Mouse (Mus musculus): ENCODE data around the gene Cdkn2d. TPM values are rescaled to one million over a fixed set of nuclear protein-coding genes. Genes with fewer than 3 reads are reported as not detected.
A peak's percentile ranks its signal among the peaks of the same experiment; 100 is the strongest.
"Not testable (repeated sequence)": the region's sequence is repeated elsewhere in the genome, so short reads cannot be mapped to it uniquely, and the experiment has no call there.

Cdkn2d gene
- polyA plus RNA-seq, 1 experiment from 2014 or later, result 43.7 TPM

- no peak for DNase-seq (ENCODE audit: low spot score)
- Histone ChIP-seq H3K27ac (ENCODE audit: low read depth) (no peak overlapping the region; the same call in 1 of the 2 replicates), H3K36me3 (ENCODE audit: control insufficient read depth, insufficient read depth, low read length) (peaks cover 37% of the 10 kb centered on the region), H3K4me1 (replicated peaks; ENCODE audit: control insufficient read depth, insufficient read depth, low read length) (peaks cover 9% of the 10 kb centered on the region; the same call in 1 of the 2 replicates), H3K9me3 (ENCODE audit: control insufficient read depth, low read length) (no peaks in the 10 kb centered on the region), H3K27me3 (replicated peaks; ENCODE audit: control insufficient read depth, insufficient read depth, low read length) (no peaks in the 10 kb centered on the region), H3K9ac (ENCODE audit: low read length) (peak overlapping the region; percentile 87), H3K4me2 (ENCODE audit: low read length) (peak overlapping the region; percentile 82), H3K4me3 (ENCODE audit: low read depth, low read length) (peak overlapping the region; percentile 95)
- 0 out of 2 replicates have a peak, but pooled peaks have one; percentile 20 for ATAC-seq (replicated peaks; ENCODE audit: low FRiP score, low TSS enrichment, low read depth)
- 5% methylated on average over 11 of the region's 11 CpGs for WGBS
Measured at GRCm38 (mm10) chr9:21265611-21266010, 25.6 kb downstream of the Cdkn2d start.

DNA sequence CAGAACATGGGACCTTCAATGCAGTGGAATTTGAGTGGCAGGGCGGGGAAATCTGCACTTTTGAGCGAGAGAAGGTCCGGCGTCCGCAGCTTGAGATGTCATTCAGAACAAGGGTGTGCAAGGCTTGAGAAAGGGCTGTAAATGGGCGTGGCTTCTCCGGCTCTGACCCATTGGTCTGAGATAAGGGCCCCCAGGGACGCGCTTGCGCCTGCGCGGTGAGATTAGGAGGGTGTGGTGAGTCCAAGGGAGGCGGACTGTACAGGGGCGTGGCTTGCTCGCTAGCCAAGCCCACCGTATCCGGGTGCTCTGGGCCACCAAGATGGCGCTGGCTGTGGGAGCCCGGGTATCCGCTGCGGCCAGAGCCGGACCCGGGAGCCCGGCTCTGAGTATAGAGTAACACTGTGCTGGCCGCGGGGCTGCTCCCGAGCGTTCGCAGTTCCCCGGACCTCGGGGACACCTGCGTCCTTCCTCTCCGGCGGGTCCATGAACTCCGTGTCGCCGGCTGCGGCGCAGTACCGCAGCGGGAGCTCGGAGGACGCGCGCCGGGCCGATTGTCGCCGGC lies 26.1 kb downstream of the Cdkn2d start, which contains the start of gene Atg4d:
Gene Atg4d, plus strand, starts transcription at position 294 of the 562 bp plus-strand sequence.
- H3K27ac ChIP-seq (ENCODE audit: low read depth), result peak within 1 kb of the TSS; percentile 44
- H3K9me3 ChIP-seq (ENCODE audit: control insufficient read depth, low read length), result no peaks in the 10 kb centered on the region
- peak; percentile 95 for ATAC-seq (replicated peaks; ENCODE audit: low FRiP score, low TSS enrichment, low read depth)
- peaks cover 32% of the 10 kb centered on the region for H3K36me3 ChIP-seq (ENCODE audit: control insufficient read depth, insufficient read depth, low read length)
- H3K27me3 ChIP-seq (replicated peaks; ENCODE audit: control insufficient read depth, insufficient read depth, low read length), result no peaks in the 10 kb centered on the region
- H3K4me2 ChIP-seq (ENCODE audit: low read length), result peak within 1 kb of the TSS; percentile 82
- peaks cover 9% of the 10 kb centered on the region; the same call in 1 of the 2 replicates for H3K4me1 ChIP-seq (replicated peaks; ENCODE audit: control insufficient read depth, insufficient read depth, low read length)
- H3K9ac ChIP-seq (ENCODE audit: low read length), result peak within 1 kb of the TSS; percentile 87
- DNase-seq (ENCODE audit: low spot score), result peak; percentile 94
- H3K4me3 ChIP-seq (ENCODE audit: low read depth, low read length), result peak within 1 kb of the TSS; percentile 95
- under 1% methylated on average over 49 of the region's 49 CpGs for WGBS

GRCm38 (mm10) chr9:21264272-21264999 lies 26.8 kb downstream of the Cdkn2d start:
- Histone ChIP-seq H3K36me3 (ENCODE audit: control insufficient read depth, insufficient read depth, low read length) (peaks cover 25% of the 10 kb centered on the region), H3K4me3 (ENCODE audit: low read depth, low read length) (peak overlapping the region; percentile 95), H3K4me1 (replicated peaks; ENCODE audit: control insufficient read depth, insufficient read depth, low read length) (peaks cover 9% of the 10 kb centered on the region; the same call in 1 of the 2 replicates), H3K4me2 (ENCODE audit: low read length) (peak overlapping the region; percentile 82), H3K27ac (ENCODE audit: low read depth) (peak overlapping the region; percentile 44), H3K9me3 (ENCODE audit: control insufficient read depth, low read length) (no peaks in the 10 kb centered on the region), H3K9ac (ENCODE audit: low read length) (peak overlapping the region; percentile 27; the same call in 1 of the 2 replicates), H3K27me3 (replicated peaks; ENCODE audit: control insufficient read depth, insufficient read depth, low read length) (no peaks in the 10 kb centered on the region)
- WGBS, result 19% methylated on average over 17 of the region's 17 CpGs
- ATAC-seq (replicated peaks; ENCODE audit: low FRiP score, low TSS enrichment, low read depth), result peak; percentile 30
- DNase-seq (ENCODE audit: low spot score), result no peak

GRCm38 (mm10) chr9:21261831-21262230 lies 29.4 kb downstream of the Cdkn2d start:
- H3K9me3 ChIP-seq (ENCODE audit: control insufficient read depth, low read length), result no peaks in the 10 kb centered on the region
- H3K9ac ChIP-seq (ENCODE audit: low read length), result no peak overlapping the region
- no peak overlapping the region for H3K4me3 ChIP-seq (ENCODE audit: low read depth, low read length)
- no peaks in the 10 kb centered on the region for H3K27me3 ChIP-seq (replicated peaks; ENCODE audit: control insufficient read depth, insufficient read depth, low read length)
- H3K36me3 ChIP-seq (ENCODE audit: control insufficient read depth, insufficient read depth, low read length), result 0 out of 2 replicates have a peak, but pooled peaks cover 2% of the 10 kb centered on the region
- H3K4me1 ChIP-seq (replicated peaks; ENCODE audit: control insufficient read depth, insufficient read depth, low read length), result peaks cover 9% of the 10 kb centered on the region; the same call in 1 of the 2 replicates
- H3K4me2 ChIP-seq (ENCODE audit: low read length), result no peak overlapping the region
- WGBS, result 68% methylated on average over 2 of the region's 2 CpGs
- ATAC-seq (replicated peaks; ENCODE audit: low FRiP score, low TSS enrichment, low read depth), result no peak
- no peak overlapping the region for H3K27ac ChIP-seq (ENCODE audit: low read depth)
- no peak for DNase-seq (ENCODE audit: low spot score)

DNA sequence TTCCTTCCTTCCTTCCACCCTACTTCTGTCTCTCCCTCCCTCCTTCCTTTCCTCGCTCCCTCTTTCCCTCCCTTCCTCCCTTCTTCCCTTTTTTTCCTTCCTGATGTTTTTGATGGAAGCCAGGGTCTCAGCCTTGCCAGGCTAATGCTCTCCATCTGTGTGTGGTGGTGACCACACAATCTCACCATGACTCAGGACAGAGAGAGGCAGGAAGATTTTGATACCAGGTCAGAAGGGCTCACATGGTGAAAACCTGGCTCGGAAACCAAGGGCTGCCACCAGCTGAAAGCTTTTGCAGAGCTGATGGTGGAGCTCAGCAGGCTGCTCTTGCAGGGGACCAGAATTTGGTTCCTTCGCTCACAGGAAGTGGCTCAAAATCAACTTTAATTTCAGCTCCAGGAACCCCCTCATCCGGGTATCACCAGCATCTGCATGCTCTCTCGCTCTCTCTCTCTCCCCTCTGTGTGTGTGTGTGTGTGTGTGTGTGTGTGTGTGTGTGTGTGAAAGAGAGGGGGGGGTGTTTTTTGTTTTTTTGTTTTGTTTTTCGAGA lies 30.6 kb downstream of the Cdkn2d start:
- WGBS, result 74% methylated on average over 6 of the region's 6 CpGs
- no peaks in the 10 kb centered on the region for H3K27me3 ChIP-seq (replicated peaks; ENCODE audit: control insufficient read depth, insufficient read depth, low read length)
- ATAC-seq (replicated peaks; ENCODE audit: low FRiP score, low TSS enrichment, low read depth) (no peak), DNase-seq (ENCODE audit: low spot score) (no peak)
- H3K4me1 ChIP-seq (replicated peaks; ENCODE audit: control insufficient read depth, insufficient read depth, low read length), result no peaks in the 10 kb centered on the region; the same call in 1 of the 2 replicates
- no peak overlapping the region for H3K27ac ChIP-seq (ENCODE audit: low read depth)
- H3K4me3 ChIP-seq (ENCODE audit: low read depth, low read length), result no peak overlapping the region
- H3K36me3 ChIP-seq (ENCODE audit: control insufficient read depth, insufficient read depth, low read length), result no peaks in the 10 kb centered on the region
- no peak overlapping the region for H3K4me2 ChIP-seq (ENCODE audit: low read length)
- H3K9me3 ChIP-seq (ENCODE audit: control insufficient read depth, low read length), result no peaks in the 10 kb centered on the region
- H3K9ac ChIP-seq (ENCODE audit: low read length), result no peak overlapping the region

DNA sequence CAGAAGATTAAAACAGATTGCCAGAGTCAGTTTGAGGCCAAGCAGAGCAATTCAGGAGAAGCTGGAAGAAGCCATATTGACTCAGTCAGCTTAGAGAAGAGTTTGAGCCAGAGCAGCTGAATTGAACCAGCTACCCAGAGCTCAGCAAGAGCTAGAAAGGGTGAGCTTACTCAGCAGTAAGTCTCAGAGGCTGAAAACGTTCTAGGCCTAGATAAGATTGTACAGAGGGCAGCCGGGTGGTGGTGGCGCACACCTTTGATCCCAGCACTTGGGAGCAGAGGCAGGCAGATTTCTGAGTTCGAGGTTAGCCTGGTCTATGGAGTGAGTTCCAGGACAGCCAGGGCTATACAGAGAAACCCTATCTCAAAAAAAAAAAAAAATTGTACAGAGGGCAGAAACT lies 34.9 kb downstream of the Cdkn2d start:
- WGBS, result 81% methylated on average over 4 of the region's 4 CpGs
- not testable (repeated sequence) for ATAC-seq (replicated peaks; ENCODE audit: low FRiP score, low TSS enrichment, low read depth); H3K36me3 ChIP-seq (ENCODE audit: control insufficient read depth, insufficient read depth, low read length)

DNA sequence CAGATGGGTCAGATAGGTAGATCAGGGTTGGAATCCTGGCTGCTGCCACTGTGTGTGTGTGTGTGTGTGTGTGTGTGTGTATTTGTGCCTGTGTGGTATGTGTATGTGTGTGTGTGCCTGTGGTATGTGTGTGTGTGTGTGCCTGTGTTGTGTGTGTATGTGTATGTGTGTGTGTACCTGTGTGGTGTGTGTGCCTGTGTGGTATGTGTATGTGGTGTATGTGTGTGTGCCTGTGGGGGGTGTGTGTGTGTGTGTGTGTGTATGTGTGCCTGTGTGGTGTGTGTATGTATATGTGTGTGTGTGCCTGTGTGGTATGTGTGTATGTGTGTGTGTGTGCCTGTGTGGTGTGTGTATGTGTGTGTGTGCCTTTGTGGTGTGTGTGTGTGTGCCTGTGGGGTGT lies 36.5 kb downstream of the Cdkn2d start:
- Histone ChIP-seq H3K4me3 (ENCODE audit: low read depth, low read length) (no peak overlapping the region), H3K4me2 (ENCODE audit: low read length) (no peak overlapping the region), H3K9me3 (ENCODE audit: control insufficient read depth, low read length) (no peaks in the 10 kb centered on the region), H3K4me1 (replicated peaks; ENCODE audit: control insufficient read depth, insufficient read depth, low read length) (no peaks in the 10 kb centered on the region; the same call in 1 of the 2 replicates), H3K27ac (ENCODE audit: low read depth) (no peak overlapping the region), H3K9ac (ENCODE audit: low read length) (no peak overlapping the region), H3K27me3 (replicated peaks; ENCODE audit: control insufficient read depth, insufficient read depth, low read length) (peaks cover 31% of the 10 kb centered on the region), H3K36me3 (ENCODE audit: control insufficient read depth, insufficient read depth, low read length) (no peaks in the 10 kb centered on the region)
- ATAC-seq (replicated peaks; ENCODE audit: low FRiP score, low TSS enrichment, low read depth), result no peak
- DNase-seq (ENCODE audit: low spot score), result no peak

More for the DNA sequence above, 34.9 kb downstream of the Cdkn2d start:
- H3K27ac ChIP-seq (ENCODE audit: low read depth); H3K4me1 ChIP-seq (replicated peaks; ENCODE audit: control insufficient read depth, insufficient read depth, low read length); H3K9ac ChIP-seq (ENCODE audit: low read length); DNase-seq (ENCODE audit: low spot score); H3K4me3 ChIP-seq (ENCODE audit: low read depth, low read length); H3K4me2 ChIP-seq (ENCODE audit: low read length); H3K9me3 ChIP-seq (ENCODE audit: control insufficient read depth, low read length): not testable (repeated sequence)
- peaks cover 14% of the 10 kb centered on the region for H3K27me3 ChIP-seq (replicated peaks; ENCODE audit: control insufficient read depth, insufficient read depth, low read length)

DNA sequence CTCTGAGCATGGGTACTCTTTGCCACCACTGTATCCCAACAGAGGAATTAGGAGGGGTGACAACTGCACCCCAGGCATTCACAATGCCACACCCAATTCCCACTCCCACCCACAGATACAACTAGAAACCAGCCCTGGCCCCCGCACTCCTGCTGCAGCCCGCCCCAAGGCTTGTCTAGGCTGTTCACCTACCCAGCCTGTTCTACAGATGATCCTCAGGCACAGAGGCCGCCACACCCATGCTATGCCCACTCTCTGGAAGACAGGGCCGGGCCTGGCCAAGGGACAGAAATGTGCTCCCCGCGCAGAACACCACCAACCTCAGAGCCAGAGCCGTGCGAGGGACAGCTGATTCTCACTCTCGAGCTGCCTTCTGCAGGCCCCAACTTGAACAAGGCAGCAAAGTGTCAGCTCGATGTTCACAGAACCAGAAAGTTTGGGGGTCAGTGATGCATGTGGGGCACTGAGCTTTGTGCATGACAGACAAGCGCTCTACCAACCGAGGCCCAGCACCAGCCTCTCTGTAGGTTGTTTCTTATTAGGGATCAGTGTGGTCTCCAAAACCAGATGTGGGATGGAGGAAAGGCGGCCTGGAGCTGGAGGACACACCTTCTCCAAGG lies 40.0 kb downstream of the Cdkn2d start:
- H3K27me3 ChIP-seq (replicated peaks; ENCODE audit: control insufficient read depth, insufficient read depth, low read length), result peaks cover 61% of the 10 kb centered on the region
- 55% methylated on average over 13 of the region's 13 CpGs for WGBS
- H3K27ac ChIP-seq (ENCODE audit: low read depth), result no peak overlapping the region
- ATAC-seq (replicated peaks; ENCODE audit: low FRiP score, low TSS enrichment, low read depth) (no peak), DNase-seq (ENCODE audit: low spot score) (no peak)
- no peaks in the 10 kb centered on the region for H3K36me3 ChIP-seq (ENCODE audit: control insufficient read depth, insufficient read depth, low read length)
- no peak overlapping the region for H3K9ac ChIP-seq (ENCODE audit: low read length)
- H3K4me1 ChIP-seq (replicated peaks; ENCODE audit: control insufficient read depth, insufficient read depth, low read length), result peaks cover 2% of the 10 kb centered on the region; the same call in 1 of the 2 replicates
- no peak overlapping the region for H3K4me3 ChIP-seq (ENCODE audit: low read depth, low read length)
- H3K4me2 ChIP-seq (ENCODE audit: low read length), result no peak overlapping the region
- no peaks in the 10 kb centered on the region for H3K9me3 ChIP-seq (ENCODE audit: control insufficient read depth, low read length)
